Mouse (Mus musculus): ENCODE data around the gene Tnpo3. TPM values are rescaled to one million over a fixed set of nuclear protein-coding genes. Genes with fewer than 3 reads are reported as not detected.

The Tnpo3 gene
- total and polyA plus RNA-seq, 2 experiments, result 26.8 to 34.7 TPM

- H3K36me3 ChIP-seq (ENCODE audit: control insufficient read depth, insufficient read depth, low read length), result no peaks in the 10 kb centered on the region
- H3K4me1 ChIP-seq (ENCODE audit: control insufficient read depth, insufficient read depth, low read length), result peaks cover 21% of the 10 kb centered on the region
- no peak overlapping the region for H3K4me3 ChIP-seq (ENCODE audit: insufficient read depth, low read depth, low read length)
- peak; percentile 88 for DNase-seq (ENCODE audit: extremely low read depth, low read depth, low spot score)
- WGBS, result 58% methylated on average over 12 of the region's 12 CpGs
- H3K79me2 ChIP-seq (ENCODE audit: control insufficient read depth, insufficient read depth, low read length), result 0 out of 2 replicates have a peak, but pooled peaks cover 2% of the 10 kb centered on the region
- H3K9ac ChIP-seq (ENCODE audit: low read depth, low read length), result peak overlapping the region; percentile 19; the same call in 1 of the 2 replicates
- no peaks in the 10 kb centered on the region for H3K27me3 ChIP-seq (ENCODE audit: control insufficient read depth, insufficient read depth, low read length)
- TF ChIP-seq POLR2A (IDR thresholded peaks at IDR 0.05; ENCODE audit: extremely low read depth, insufficient read depth, low read length) (no peak), CTCF (IDR thresholded peaks at IDR 0.05; ENCODE audit: low read depth, low read length) (no peak)
- peak overlapping the region; percentile 91 for H3K27ac ChIP-seq (replicated peaks; ENCODE audit: insufficient read depth, low read depth, low read length)
Observed at GRCm38 (mm10) chr6:29523301-29524033, 86.2 kb downstream of the Tnpo3 start.

GRCm38 (mm10) chr6:29522626-29523300, 86.9 kb downstream of the Tnpo3 start:
- DNase-seq (ENCODE audit: extremely low read depth, low read depth, low spot score), result peak; percentile 92
- 41% methylated on average over 6 of the region's 6 CpGs for WGBS
- 0 out of 2 replicates have a peak, but pooled peaks cover 2% of the 10 kb centered on the region for H3K79me2 ChIP-seq (ENCODE audit: control insufficient read depth, insufficient read depth, low read length)

GRCm38 (mm10) chr6:29517139-29517538, 92.5 kb downstream of the Tnpo3 start:
- Histone ChIP-seq H3K36me3 (ENCODE audit: control insufficient read depth, insufficient read depth, low read length) (no peaks in the 10 kb centered on the region), H3K4me1 (ENCODE audit: control insufficient read depth, insufficient read depth, low read length) (peaks cover 14% of the 10 kb centered on the region), H3K79me2 (ENCODE audit: control insufficient read depth, insufficient read depth, low read length) (no peaks in the 10 kb centered on the region), H3K9ac (ENCODE audit: low read depth, low read length) (no peak overlapping the region; the same call in 1 of the 2 replicates), H3K27ac (replicated peaks; ENCODE audit: insufficient read depth, low read depth, low read length) (no peak overlapping the region), H3K27me3 (ENCODE audit: control insufficient read depth, insufficient read depth, low read length) (no peaks in the 10 kb centered on the region), H3K4me3 (ENCODE audit: insufficient read depth, low read depth, low read length) (no peak overlapping the region)
- 5% methylated on average over 5 of the region's 5 CpGs for WGBS
- TF ChIP-seq POLR2A (IDR thresholded peaks at IDR 0.05; ENCODE audit: extremely low read depth, insufficient read depth, low read length), result no peak
- TF ChIP-seq CTCF (IDR thresholded peaks at IDR 0.05; ENCODE audit: low read depth, low read length), result peak; percentile 92
- DNase-seq (ENCODE audit: extremely low read depth, low read depth, low spot score), result no peak

More at GRCm38 (mm10) chr6:29522626-29523300, 86.9 kb downstream of the Tnpo3 start:
- Histone ChIP-seq H3K4me3 (ENCODE audit: insufficient read depth, low read depth, low read length) (no peak overlapping the region), H3K4me1 (ENCODE audit: control insufficient read depth, insufficient read depth, low read length) (peaks cover 21% of the 10 kb centered on the region), H3K27me3 (ENCODE audit: control insufficient read depth, insufficient read depth, low read length) (no peaks in the 10 kb centered on the region), H3K27ac (replicated peaks; ENCODE audit: insufficient read depth, low read depth, low read length) (peak overlapping the region; percentile 91), H3K9ac (ENCODE audit: low read depth, low read length) (peak overlapping the region; percentile 19; the same call in 1 of the 2 replicates), H3K36me3 (ENCODE audit: control insufficient read depth, insufficient read depth, low read length) (no peaks in the 10 kb centered on the region)
- no peak for TF ChIP-seq CTCF (IDR thresholded peaks at IDR 0.05; ENCODE audit: low read depth, low read length)
- TF ChIP-seq POLR2A (IDR thresholded peaks at IDR 0.05; ENCODE audit: extremely low read depth, insufficient read depth, low read length), result no peak

GRCm38 (mm10) chr6:29513284-29513683, 96.4 kb downstream of the Tnpo3 start:
- Histone ChIP-seq H3K27me3 (ENCODE audit: control insufficient read depth, insufficient read depth, low read length) (no peaks in the 10 kb centered on the region), H3K36me3 (ENCODE audit: control insufficient read depth, insufficient read depth, low read length) (no peaks in the 10 kb centered on the region), H3K79me2 (ENCODE audit: control insufficient read depth, insufficient read depth, low read length) (no peaks in the 10 kb centered on the region), H3K4me1 (ENCODE audit: control insufficient read depth, insufficient read depth, low read length) (peaks cover 14% of the 10 kb centered on the region), H3K9ac (ENCODE audit: low read depth, low read length) (peak overlapping the region; percentile 65), H3K27ac (replicated peaks; ENCODE audit: insufficient read depth, low read depth, low read length) (peak overlapping the region; percentile 95), H3K4me3 (ENCODE audit: insufficient read depth, low read depth, low read length) (peak overlapping the region; percentile 34)
- under 1% methylated on average over 11 of the region's 11 CpGs for WGBS
- TF ChIP-seq CTCF (IDR thresholded peaks at IDR 0.05; ENCODE audit: low read depth, low read length) (no peak), POLR2A (IDR thresholded peaks at IDR 0.05; ENCODE audit: extremely low read depth, insufficient read depth, low read length) (0 out of 2 replicates have a peak, but pooled peaks have one; percentile 34)
- DNase-seq (ENCODE audit: extremely low read depth, low read depth, low spot score), result peak; percentile 93

- no peak overlapping the region for H3K27ac ChIP-seq (replicated peaks; ENCODE audit: insufficient read depth, low read depth, low read length)
- no peaks in the 10 kb centered on the region; the same call in 1 of the 2 replicates for H3K79me2 ChIP-seq (ENCODE audit: control insufficient read depth, insufficient read depth, low read length)
- H3K4me3 ChIP-seq (ENCODE audit: insufficient read depth, low read depth, low read length), result no peak overlapping the region
- H3K36me3 ChIP-seq (ENCODE audit: control insufficient read depth, insufficient read depth, low read length), result no peaks in the 10 kb centered on the region
- H3K4me1 ChIP-seq (ENCODE audit: control insufficient read depth, insufficient read depth, low read length), result peaks cover 2% of the 10 kb centered on the region; the same call in 1 of the 2 replicates
- DNase-seq (ENCODE audit: extremely low read depth, low read depth, low spot score), result no peak
- no peak for TF ChIP-seq CTCF (IDR thresholded peaks at IDR 0.05; ENCODE audit: low read depth, low read length)
- TF ChIP-seq POLR2A (IDR thresholded peaks at IDR 0.05; ENCODE audit: extremely low read depth, insufficient read depth, low read length), result no peak
- no peaks in the 10 kb centered on the region for H3K27me3 ChIP-seq (ENCODE audit: control insufficient read depth, insufficient read depth, low read length)
- WGBS, result 84% methylated on average over 2 of the region's 2 CpGs
- H3K9ac ChIP-seq (ENCODE audit: low read depth, low read length), result no peak overlapping the region
Observed at GRCm38 (mm10) chr6:29509086-29509485, 100.6 kb downstream of the Tnpo3 start.

Measured in liver, adult 2 months (tissue).